Mouse (Mus musculus) embryonic facial prominence, embryonic 15.5 days (tissue): ENCODE data around the gene Usf3. TPM values are rescaled to one million over a fixed set of nuclear protein-coding genes. Genes with fewer than 3 reads are reported as not detected.

Experiments used
- ATAC-seq: fragments of 200-750 bp; cut with Nextera tagmentation; 2 replicates; pipeline ENCODE4 v1.8.0; 2017; ENCODE audit warnings: low read depth, moderate TSS enrichment; ENCODE audit not compliant: insufficient number of reproducible peaks, low FRiP score, low TSS enrichment
- H3K27ac ChIP-seq: fragments of 300-500 bp; sonication (generic); replicated peaks from 2 replicates; pipeline ENCODE4 v1.5.1; 2015; ENCODE audit warnings: mild to moderate bottlenecking, inconsistent platforms
- H3K27me3 ChIP-seq: fragments of 300-500 bp; sonication (generic); 2 replicates; pipeline ENCODE4 v1.6.1; 2015; ENCODE audit warnings: inconsistent platforms
- H3K36me3 ChIP-seq: fragments of 300-500 bp; sonication (generic); 2 replicates; pipeline ENCODE4 v1.6.1; 2015; ENCODE audit warnings: mild to moderate bottlenecking, inconsistent platforms
- H3K4me1 ChIP-seq: fragments of 300-500 bp; sonication (generic); 2 replicates; pipeline ENCODE4 v1.6.1; 2015; ENCODE audit warnings: inconsistent platforms
- H3K4me2 ChIP-seq: fragments of 300-500 bp; sonication (generic); replicated peaks from 2 replicates; pipeline ENCODE4 v1.6.1; 2015; ENCODE audit warnings: mild to moderate bottlenecking, inconsistent platforms
- H3K4me3 ChIP-seq: fragments of 300-500 bp; sonication (generic); replicated peaks from 2 replicates; pipeline ENCODE4 v1.5.1; 2015; ENCODE audit warnings: mild to moderate bottlenecking, inconsistent platforms
- H3K9ac ChIP-seq: fragments of 300-500 bp; sonication (generic); 2 replicates; pipeline ENCODE4 v1.6.1; 2015; ENCODE audit warnings: inconsistent platforms
- H3K9me3 ChIP-seq: fragments of 300-500 bp; sonication (generic); replicated peaks from 2 replicates; pipeline ENCODE4 v1.6.1; 2016; ENCODE audit warnings: inconsistent platforms
- WGBS: fragments of 180-500 bp; shearing (Covaris S2); methylation state at CpG from one replicate; pipeline ENCODE4 v1.1.7; 2015; 5-methylcytosine and 5-hydroxymethylcytosine counted together
- polyA plus RNA-seq: library from polyadenylated mRNA; unstranded; fragments of >200 nt; fragmentation: Nextera tagmentation; extraction: Ambion mirVana; gene quantifications from 2 replicates; pipeline ENCODE4 v1.2.1, GENCODE M21; 2015

Usf3 gene
- polyA plus RNA-seq, 1 experiment from 2014 or later = 2.3 TPM

- Histone ChIP-seq H3K4me2 (no peak overlapping the region), H3K9me3 (no peaks in the 10 kb centered on the region), H3K9ac (no peak overlapping the region), H3K27me3 (no peaks in the 10 kb centered on the region), H3K36me3 (peaks cover 29% of the 10 kb centered on the region), H3K27ac (no peak overlapping the region), H3K4me3 (no peak overlapping the region), H3K4me1 (no peaks in the 10 kb centered on the region)
- WGBS = 71% methylated on average over 8 of the region's 8 CpGs
- ATAC-seq = no peak
These were observed 32.9 kb downstream of the Usf3 start for GRCm38 (mm10) chr16:44205973-44206372.

DNA sequence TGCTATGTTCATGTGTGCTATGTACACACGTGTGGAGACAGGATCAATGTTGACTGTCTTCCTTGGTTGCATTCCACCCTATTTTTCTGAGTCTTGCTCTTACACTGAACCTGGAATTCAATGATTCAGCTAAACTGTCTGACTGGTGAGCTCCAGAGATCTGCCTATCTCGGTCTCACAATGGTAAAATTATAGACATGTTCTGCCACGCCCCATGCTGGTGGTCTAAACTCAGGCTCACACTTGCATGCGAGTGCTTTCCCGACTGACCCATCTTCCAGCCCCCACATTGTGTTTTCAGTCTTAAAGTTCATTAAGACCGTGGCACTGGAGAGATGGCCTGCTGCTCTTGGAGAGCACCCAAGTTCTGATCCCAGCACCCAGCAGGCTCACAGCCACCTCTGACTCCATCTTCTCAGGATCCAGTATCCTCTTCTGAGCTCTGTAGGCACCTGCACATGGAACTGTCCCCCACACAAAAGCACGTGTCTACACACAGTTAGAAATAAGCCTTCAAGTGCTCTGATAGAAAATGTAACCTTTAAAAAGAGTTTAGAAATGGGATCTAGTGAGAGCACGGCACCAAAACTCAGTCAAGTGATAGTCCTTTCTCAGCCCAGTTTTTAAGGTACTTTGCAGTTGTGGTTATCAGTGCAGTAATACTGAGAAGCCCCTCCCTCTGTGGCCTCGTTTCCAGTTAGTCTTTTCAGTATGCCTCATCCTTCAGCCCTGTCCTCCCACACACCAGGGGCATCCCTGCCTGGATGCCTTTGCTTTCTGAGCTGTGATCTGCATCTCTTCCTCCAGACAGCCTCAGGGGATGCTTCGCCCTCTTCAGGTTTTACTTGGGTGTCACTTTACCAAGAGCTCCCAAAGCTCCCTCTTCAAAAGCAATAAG is 37.4 kb downstream of the Usf3 start:
- Histone ChIP-seq H3K9ac (no peak overlapping the region), H3K4me1 (no peaks in the 10 kb centered on the region), H3K27me3 (no peaks in the 10 kb centered on the region), H3K4me2 (no peak overlapping the region), H3K36me3 (peaks cover 48% of the 10 kb centered on the region), H3K4me3 (no peak overlapping the region), H3K9me3 (no peaks in the 10 kb centered on the region), H3K27ac (no peak overlapping the region)
- WGBS = 68% methylated on average over 10 of the region's 10 CpGs
- ATAC-seq = no peak

GRCm38 (mm10) chr16:44211054-44211414 is 38.0 kb downstream of the Usf3 start:
- H3K4me1 ChIP-seq = no peaks in the 10 kb centered on the region
- no peaks in the 10 kb centered on the region for H3K27me3 ChIP-seq
- no peak overlapping the region for H3K4me2 ChIP-seq
- H3K4me3 ChIP-seq = no peak overlapping the region
- peaks cover 55% of the 10 kb centered on the region for H3K36me3 ChIP-seq
- H3K9me3 ChIP-seq = no peaks in the 10 kb centered on the region
- no peak overlapping the region for H3K9ac ChIP-seq
- H3K27ac ChIP-seq = no peak overlapping the region
- 81% methylated on average over 1 of the region's 1 CpGs for WGBS
- no peak for ATAC-seq

DNA sequence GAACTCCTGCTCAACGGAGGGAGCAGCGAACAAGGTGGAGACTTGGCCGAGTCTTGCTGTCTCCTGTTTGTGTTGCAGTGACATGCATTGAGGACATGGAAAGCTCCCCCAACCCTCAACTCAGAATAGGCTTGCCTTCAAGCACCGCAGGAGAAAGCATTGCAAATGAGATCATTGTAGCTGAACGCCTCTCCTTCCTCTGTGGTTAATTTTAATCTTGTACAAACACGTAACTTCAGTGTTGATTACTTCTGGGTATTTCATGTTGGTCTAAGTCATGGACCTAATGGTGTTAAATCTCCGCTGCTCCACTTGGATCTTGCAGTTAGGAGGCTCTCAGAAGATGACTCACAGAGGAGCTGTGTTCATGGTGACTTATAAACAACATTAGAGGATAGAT is 39.7 kb downstream of the Usf3 start:
- H3K36me3 ChIP-seq = peaks cover 61% of the 10 kb centered on the region
- no peaks in the 10 kb centered on the region for H3K27me3 ChIP-seq
- no peak overlapping the region for H3K4me3 ChIP-seq
- H3K4me2 ChIP-seq = no peak overlapping the region
- H3K4me1 ChIP-seq = no peaks in the 10 kb centered on the region
- H3K27ac ChIP-seq = no peak overlapping the region
- WGBS = 77% methylated on average over 7 of the region's 7 CpGs
- ATAC-seq = no peak
- no peak overlapping the region for H3K9ac ChIP-seq
- H3K9me3 ChIP-seq = no peaks in the 10 kb centered on the region

DNA sequence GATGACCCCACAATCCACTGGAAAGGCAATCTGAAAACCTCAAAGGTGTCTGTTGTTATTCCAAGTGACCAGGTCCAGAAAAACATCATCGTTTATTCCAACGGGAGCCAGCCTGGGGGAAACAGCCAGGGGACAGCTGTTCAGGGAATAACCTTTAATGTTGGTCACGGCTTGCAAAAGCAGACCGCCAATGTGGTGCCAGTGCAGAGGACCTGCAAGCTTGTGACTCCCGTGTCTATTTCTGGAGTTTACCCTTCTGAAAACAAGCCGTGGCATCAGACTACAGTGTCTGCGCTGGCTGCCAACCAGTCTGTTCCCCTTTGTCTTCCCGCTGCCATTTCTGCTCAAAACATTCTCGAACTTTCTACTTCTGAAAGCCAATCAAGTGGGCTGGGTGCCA is 42.5 kb downstream of the Usf3 start:
- WGBS = 92% methylated on average over 9 of the region's 9 CpGs
- H3K27ac ChIP-seq = no peak overlapping the region
- H3K27me3 ChIP-seq = no peaks in the 10 kb centered on the region
- H3K4me1 ChIP-seq = no peaks in the 10 kb centered on the region
- no peaks in the 10 kb centered on the region for H3K9me3 ChIP-seq
- no peak overlapping the region for H3K4me3 ChIP-seq
- no peak overlapping the region for H3K4me2 ChIP-seq
- peaks cover 80% of the 10 kb centered on the region for H3K36me3 ChIP-seq
- no peak for ATAC-seq
- no peak overlapping the region for H3K9ac ChIP-seq

GRCm38 (mm10) chr16:44216417-44216816 is 43.4 kb downstream of the Usf3 start:
- no peak for ATAC-seq
- Histone ChIP-seq H3K9ac (no peak overlapping the region), H3K9me3 (no peaks in the 10 kb centered on the region), H3K36me3 (peaks cover 87% of the 10 kb centered on the region), H3K4me1 (no peaks in the 10 kb centered on the region), H3K4me2 (no peak overlapping the region), H3K27ac (no peak overlapping the region), H3K4me3 (no peak overlapping the region), H3K27me3 (no peaks in the 10 kb centered on the region)
- WGBS = 95% methylated on average over 7 of the region's 7 CpGs

DNA sequence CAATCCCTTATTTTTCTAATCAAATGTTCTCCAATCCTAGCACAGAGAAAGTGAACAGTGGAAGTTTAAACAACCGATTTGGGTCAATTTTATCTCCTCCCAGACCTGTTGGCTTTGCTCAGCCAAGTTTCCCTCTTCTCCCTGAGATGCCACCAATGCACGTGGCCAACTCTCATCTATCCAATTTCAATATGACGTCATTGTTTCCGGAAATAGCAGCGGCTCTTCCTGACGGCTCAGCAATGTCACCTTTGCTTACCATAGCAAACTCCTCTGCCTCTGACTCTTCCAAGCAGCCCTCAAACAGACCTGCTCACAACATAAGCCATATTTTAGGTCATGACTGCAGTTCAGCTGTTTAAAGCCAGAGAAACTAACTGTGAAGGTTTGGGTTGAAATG is 48.4 kb downstream of the Usf3 start:
- H3K36me3 ChIP-seq = peaks cover 47% of the 10 kb centered on the region
- no peak for ATAC-seq
- H3K27ac ChIP-seq = no peak overlapping the region
- no peak overlapping the region for H3K9ac ChIP-seq
- no peaks in the 10 kb centered on the region for H3K9me3 ChIP-seq
- no peak overlapping the region for H3K4me3 ChIP-seq
- H3K4me2 ChIP-seq = no peak overlapping the region
- no peaks in the 10 kb centered on the region for H3K27me3 ChIP-seq
- 68% methylated on average over 6 of the region's 6 CpGs for WGBS
- no peaks in the 10 kb centered on the region; the same call in 1 of the 2 replicates for H3K4me1 ChIP-seq

DNA sequence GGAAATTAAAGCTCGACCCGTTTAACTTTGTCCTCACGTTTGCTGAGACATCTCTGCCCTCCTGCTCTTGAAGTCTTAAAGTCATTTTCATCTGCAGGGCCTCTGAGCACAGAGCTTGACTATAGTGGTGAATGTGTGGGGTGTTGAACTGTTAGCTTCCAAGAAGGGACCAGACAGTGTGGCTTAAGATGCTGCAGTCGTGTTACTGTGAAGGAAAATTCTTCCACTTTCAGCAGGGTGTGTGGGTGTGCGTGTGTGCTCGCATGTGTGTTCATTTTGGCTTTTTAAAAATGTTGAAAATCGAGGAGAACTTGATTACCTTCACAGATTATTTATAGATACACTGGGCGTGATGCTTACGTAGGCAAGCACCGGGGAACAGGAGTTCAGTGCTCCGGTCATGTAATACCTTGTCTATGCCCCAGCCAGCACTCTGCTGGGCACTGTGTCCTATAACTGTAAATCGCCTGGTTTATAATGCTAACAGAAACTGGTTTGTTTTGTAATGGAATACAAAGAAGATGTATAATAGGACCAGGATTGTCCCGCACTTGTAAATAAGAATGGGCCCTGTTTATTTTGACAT is 53.8 kb downstream of the Usf3 start:
- no peak for ATAC-seq
- Histone ChIP-seq H3K27ac (no peak overlapping the region), H3K4me2 (no peak overlapping the region), H3K36me3 (no peaks in the 10 kb centered on the region), H3K9ac (no peak overlapping the region), H3K4me3 (no peak overlapping the region), H3K27me3 (no peaks in the 10 kb centered on the region), H3K9me3 (0 out of 2 replicates have a peak, but pooled peaks cover 2% of the 10 kb centered on the region), H3K4me1 (no peaks in the 10 kb centered on the region; the same call in 1 of the 2 replicates)
- WGBS = 82% methylated on average over 13 of the region's 13 CpGs

- no peak overlapping the region for H3K4me3 ChIP-seq
- H3K9ac ChIP-seq = no peak overlapping the region
- no peak overlapping the region for H3K4me2 ChIP-seq
- 0 out of 2 replicates have a peak, but pooled peaks cover 2% of the 10 kb centered on the region for H3K9me3 ChIP-seq
- no peaks in the 10 kb centered on the region for H3K27me3 ChIP-seq
- no peaks in the 10 kb centered on the region for H3K4me1 ChIP-seq
- H3K36me3 ChIP-seq = no peaks in the 10 kb centered on the region
- no peak overlapping the region for H3K27ac ChIP-seq
- WGBS = 80% methylated on average over 7 of the region's 7 CpGs
- ATAC-seq = no peak
These were observed 60.0 kb downstream of the Usf3 start for GRCm38 (mm10) chr16:44233019-44233418.

DNA sequence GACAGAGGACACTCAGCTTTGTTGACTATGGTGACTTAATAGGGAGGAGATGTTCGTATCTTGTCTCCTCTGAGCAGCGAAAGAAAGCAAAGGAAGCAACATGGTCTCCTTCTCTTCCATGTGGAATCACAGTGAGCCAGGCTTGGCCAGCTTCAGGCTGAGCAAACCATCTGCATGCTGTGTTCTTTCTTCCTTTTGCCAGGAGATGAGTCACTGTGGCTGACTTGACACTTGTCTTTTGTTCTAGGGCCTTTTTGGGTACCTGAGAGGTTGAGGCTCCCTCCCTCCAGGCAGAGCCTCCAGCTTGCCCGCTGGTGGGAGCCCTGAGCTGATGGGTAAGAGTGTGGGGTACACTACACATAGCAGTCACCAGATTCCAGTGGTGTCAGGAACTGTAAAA is 64.8 kb downstream of the Usf3 start:
- no peaks in the 10 kb centered on the region for H3K27me3 ChIP-seq
- H3K9me3 ChIP-seq = no peaks in the 10 kb centered on the region
- no peak for ATAC-seq
- 0 out of 2 replicates have a peak overlapping the region, but pooled peaks have one; percentile 49 for H3K27ac ChIP-seq
- WGBS = 74% methylated on average over 3 of the region's 3 CpGs
- H3K4me3 ChIP-seq = no peak overlapping the region
- H3K4me2 ChIP-seq = no peak overlapping the region
- H3K36me3 ChIP-seq = no peaks in the 10 kb centered on the region
- no peak overlapping the region for H3K9ac ChIP-seq
- no peaks in the 10 kb centered on the region for H3K4me1 ChIP-seq

- 34% methylated on average over 10 of the region's 10 CpGs for WGBS
- Histone ChIP-seq H3K9me3 (no peaks in the 10 kb centered on the region), H3K27ac (no peak overlapping the region; the same call in 1 of the 2 replicates), H3K9ac (no peak overlapping the region), H3K4me2 (no peak overlapping the region), H3K4me3 (no peak overlapping the region), H3K27me3 (no peaks in the 10 kb centered on the region), H3K36me3 (no peaks in the 10 kb centered on the region), H3K4me1 (no peaks in the 10 kb centered on the region)
- ATAC-seq = peak; percentile 72
These were observed 65.8 kb downstream of the Usf3 start for GRCm38 (mm10) chr16:44238835-44239263.
